In the genomic region with DNA sequence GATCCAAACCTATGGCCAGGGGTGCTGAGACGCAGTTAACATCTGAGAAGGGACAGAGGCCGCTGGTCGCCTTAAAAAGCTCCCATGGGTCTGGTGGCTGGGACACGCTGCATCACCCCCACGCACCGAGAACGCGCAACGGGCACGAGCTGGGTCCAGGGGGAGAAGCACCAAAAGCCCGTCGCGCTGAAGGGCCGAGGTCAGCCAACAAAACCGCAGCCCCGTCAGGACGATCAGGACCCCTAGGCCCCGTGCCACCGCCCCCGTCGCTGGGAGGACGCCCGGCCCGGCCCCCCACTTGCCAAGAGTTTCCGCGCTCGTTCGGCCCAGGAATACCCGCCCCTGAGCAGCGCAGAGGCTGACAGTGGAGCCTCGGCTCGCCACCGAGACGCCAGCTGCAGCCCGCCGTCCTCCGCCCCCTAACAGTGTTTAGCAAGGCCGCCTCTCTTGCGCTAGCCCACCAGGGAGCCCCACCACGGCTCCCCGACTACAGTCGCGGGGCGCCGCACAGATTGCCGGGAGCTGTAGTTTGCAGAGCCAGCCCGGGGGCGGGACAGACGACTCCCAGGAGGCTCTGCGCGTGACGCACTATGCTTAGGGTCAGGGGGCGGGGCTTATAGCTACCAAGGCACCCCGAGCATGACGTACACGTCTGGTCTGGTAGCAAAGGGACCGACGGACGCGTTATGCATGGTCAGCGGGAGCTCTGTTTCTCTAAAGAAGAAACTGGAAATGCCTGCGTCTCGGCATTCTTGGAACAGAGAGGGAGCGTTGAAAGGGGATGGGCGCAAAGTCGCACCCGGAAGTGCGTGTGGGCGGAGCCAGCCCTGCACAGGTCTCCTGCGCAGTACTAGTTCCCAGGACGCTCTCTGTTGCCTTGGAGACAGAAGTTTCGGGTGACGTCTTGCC, we compare ENCODE assay signal across 8 mouse cellular contexts. TPM values are rescaled to one million over a fixed set of nuclear protein-coding genes. Genes with fewer than 3 reads are reported as not detected.
DNase-seq lines count a peak whose midpoint lies in the region; ATAC-seq and TF ChIP-seq lines count a peak whose summit lies in the region.

A gene (minus strand): TSS at position 510 of the 909 bp plus-strand sequence.

- peak within 1 kb of the TSS; percentile 94 for H3K4me2 ChIP-seq in forebrain, embryonic 16.5 days (ENCODE audit: low read length)
- H3K4me2 ChIP-seq in lung, embryonic 14.5 days = peak within 1 kb of the TSS; percentile 69

- peak; percentile 93 for DNase-seq in G1E (ENCODE audit: low spot score)
- peak; percentile 97 to 98 for DNase-seq in cerebellum, adult 18-20 months
- peak; percentile 95 to 98 for DNase-seq in heart, postnatal 36 days
- DNase-seq in layer of hippocampus, adult 2 months (ENCODE audit: low spot score in 2 of 2) = peak; percentile 97
- DNase-seq in lung, embryonic 14.5 days = peak; percentile 98
- DNase-seq in thymus, adult 2 months = peak; percentile 97

- H3K9ac ChIP-seq in forebrain, embryonic 16.5 days (replicated peaks; ENCODE audit: low read depth, low read length) = peak within 1 kb of the TSS; percentile 88
- peak within 1 kb of the TSS; percentile 80 for H3K9ac ChIP-seq in lung, embryonic 14.5 days

- H3K36me3 ChIP-seq in G1E (replicated peaks) = peaks cover 22% of the 10 kb centered on the region
- H3K36me3 ChIP-seq in forebrain, embryonic 16.5 days (ENCODE audit: control insufficient read depth, insufficient read depth) = 0 out of 2 replicates have a peak, but pooled peaks cover 5% of the 10 kb centered on the region
- peaks cover 6% of the 10 kb centered on the region; the same call in 1 of the 2 replicates for H3K36me3 ChIP-seq in lung, embryonic 14.5 days (ENCODE audit: insufficient read depth)
- no peaks in the 10 kb centered on the region for H3K36me3 ChIP-seq in thymus, adult 2 months (ENCODE audit: control insufficient read depth, insufficient read depth, low read length)

- H3K9me3 ChIP-seq in G1E (replicated peaks) = no peaks in the 10 kb centered on the region
- no peaks in the 10 kb centered on the region for H3K9me3 ChIP-seq in forebrain, embryonic 16.5 days (ENCODE audit: control insufficient read depth, low read length)
- H3K9me3 ChIP-seq in lung, embryonic 14.5 days (ENCODE audit: low read depth, low read length) = no peaks in the 10 kb centered on the region

- no peak for TF ChIP-seq CTCF in G1E (IDR thresholded peaks at IDR 0.05; ENCODE audit: low read depth, low read length)
- 0 out of 2 replicates have a peak, but pooled peaks have one; percentile 5 for TF ChIP-seq CTCF in layer of hippocampus, adult 2 months (conservative IDR thresholded peaks at IDR 0.05)
- no peak for TF ChIP-seq CTCF in lung, embryonic 14.5 days (IDR thresholded peaks at IDR 0.05; ENCODE audit: low read depth)
- no peak for TF ChIP-seq CTCF in olfactory bulb, adult 2 months (IDR thresholded peaks at IDR 0.05; ENCODE audit: insufficient read depth, low read depth, low read length)
- peak; percentile 53; the same call in 1 of the 2 replicates for TF ChIP-seq CTCF in thymus, adult 2 months (IDR thresholded peaks at IDR 0.05; ENCODE audit: borderline replicate concordance, control insufficient read depth, extremely low read depth, insufficient read depth, low read length, poor library complexity)

- H3K4me1 ChIP-seq in G1E (ENCODE audit: insufficient read depth, low read depth, low read length) = peaks cover 23% of the 10 kb centered on the region
- H3K4me1 ChIP-seq in forebrain, embryonic 16.5 days (replicated peaks; ENCODE audit: control insufficient read depth, insufficient read depth, low read length) = peaks cover 20% of the 10 kb centered on the region
- H3K4me1 ChIP-seq in lung, embryonic 14.5 days (ENCODE audit: insufficient read depth) = no peaks in the 10 kb centered on the region
- no peaks in the 10 kb centered on the region for H3K4me1 ChIP-seq in olfactory bulb, adult 2 months (ENCODE audit: control insufficient read depth, insufficient read depth, low read length)
- H3K4me1 ChIP-seq in thymus, adult 2 months (replicated peaks; ENCODE audit: control insufficient read depth, insufficient read depth, low read length) = peaks cover 5% of the 10 kb centered on the region

- peak; percentile 35; the same call in 1 of the 2 replicates for TF ChIP-seq POLR2A in olfactory bulb, adult 2 months (IDR thresholded peaks at IDR 0.05; ENCODE audit: insufficient read depth, low read depth, low read length)
- TF ChIP-seq POLR2A in thymus, adult 2 months (IDR thresholded peaks at IDR 0.05; ENCODE audit: control insufficient read depth, extremely low read depth, insufficient read depth, low read length, poor library complexity) = peak; percentile 74

- 0 out of 2 replicates have a peak, but pooled peaks cover 2% of the 10 kb centered on the region for H3K27me3 ChIP-seq in G1E (ENCODE audit: insufficient read depth, low read length)
- H3K27me3 ChIP-seq in forebrain, embryonic 16.5 days (replicated peaks; ENCODE audit: control insufficient read depth, insufficient read depth, low read length) = no peaks in the 10 kb centered on the region
- no peaks in the 10 kb centered on the region for H3K27me3 ChIP-seq in lung, embryonic 14.5 days (ENCODE audit: insufficient read depth, low read length)
- H3K27me3 ChIP-seq in thymus, adult 2 months (ENCODE audit: control insufficient read depth, insufficient read depth, low read length) = no peaks in the 10 kb centered on the region

- under 1% methylated on average over 73 of the region's 73 CpGs for WGBS in forebrain, embryonic 16.5 days
- WGBS in lung, embryonic 14.5 days = under 1% methylated on average over 73 of the region's 73 CpGs
- WGBS in olfactory bulb, adult 2 months = under 1% methylated on average over 73 of the region's 73 CpGs
- under 1% methylated on average over 73 of the region's 73 CpGs for WGBS in thymus, adult 2 months

- peak; percentile 99 for ATAC-seq in G1E (ENCODE audit: extremely low read depth, insufficient number of reproducible peaks, low FRiP score, poor library complexity, severe bottlenecking)
- peak; percentile 99 for ATAC-seq in forebrain, embryonic 16.5 days
- peak; percentile 99 for ATAC-seq in lung, embryonic 14.5 days (ENCODE audit: insufficient read depth)

- H3K27ac ChIP-seq in forebrain, embryonic 16.5 days (ENCODE audit: low read length) = peak within 1 kb of the TSS; percentile 63
- peak within 1 kb of the TSS; percentile 97 for H3K27ac ChIP-seq in layer of hippocampus, adult 2 months
- H3K27ac ChIP-seq in lung, embryonic 14.5 days (ENCODE audit: low read depth) = peak within 1 kb of the TSS; percentile 60; the same call in 1 of the 2 replicates
- peak within 1 kb of the TSS; percentile 52 for H3K27ac ChIP-seq in olfactory bulb, adult 2 months (ENCODE audit: insufficient read depth, low read depth, low read length)
- H3K27ac ChIP-seq in thymus, adult 2 months (ENCODE audit: control insufficient read depth, insufficient read depth, low read length) = no peak within 1 kb of the TSS

- H3K4me3 ChIP-seq in G1E (ENCODE audit: low read depth, low read length) = peak within 1 kb of the TSS; percentile 92
- peak within 1 kb of the TSS; percentile 67 for H3K4me3 ChIP-seq in forebrain, embryonic 16.5 days (replicated peaks; ENCODE audit: low read length)
- H3K4me3 ChIP-seq in layer of hippocampus, adult 2 months = peak within 1 kb of the TSS; percentile 66
- H3K4me3 ChIP-seq in lung, embryonic 14.5 days (ENCODE audit: low read depth, low read length) = peak within 1 kb of the TSS; percentile 86
- peak within 1 kb of the TSS; percentile 59 for H3K4me3 ChIP-seq in olfactory bulb, adult 2 months (ENCODE audit: insufficient read depth, low read depth, low read length)
- peak within 1 kb of the TSS; percentile 91 for H3K4me3 ChIP-seq in thymus, adult 2 months (ENCODE audit: control insufficient read depth, insufficient read depth, low read length)

- intact Hi-C loops in heart, postnatal 36 days (cut with DNase I) = loop anchor here (5.0 kb wide), 1 partner anchor 42 kb away; no protein-coding TSS in a partner anchor

RNA-seq across cellular contexts. Expression of the gene that starts here (rescaled TPM):
- total RNA-seq in G1E (2014; fragmentation: Nextera tagmentation) (5.8 and 9.6 TPM in 2 replicates), G1E (2017) (16.7 and 17.3 TPM in 2 replicates)
- 36.0 and 36.9 TPM in 2 replicates for polyA plus RNA-seq in G1E (2012)
- 49.8 and 63.1 TPM in 2 replicates for polyA plus RNA-seq in forebrain, embryonic 16.5 days (2015; fragmentation: Nextera tagmentation; extraction: Ambion mirVana)
- total RNA-seq in heart, postnatal 36 days (2021) = 10 to 100 TPM; 25.3 to 29.9 TPM
- 100 to 1,000 TPM; 111 to 114 TPM for total RNA-seq in layer of hippocampus, adult 2 months (2021)
- polyA plus RNA-seq in lung, embryonic 14.5 days (2014; fragmentation: Nextera tagmentation; extraction: Ambion mirVana) = 22.4 and 24.8 TPM in 2 replicates
- polyA plus RNA-seq in olfactory bulb, adult 2 months (2012; ENCODE audit: insufficient read depth, insufficient read length, low replicate concordance, missing spikeins) = not detected in 2 replicates
- polyA plus RNA-seq in thymus, adult 2 months (2012; rRNA removed) = 91.2 and 99.7 TPM in 2 replicates

Comparison
In these comparisons a context has a peak if more than half of its experiments do, and no peak if none do; other contexts are left out.
1. CTCF ChIP-seq: peak in layer of hippocampus, adult 2 months (single experiment) and thymus, adult 2 months (single experiment); none in G1E (single experiment), lung, embryonic 14.5 days (single experiment) and olfactory bulb, adult 2 months (single experiment).
2. Peak in every context shown above with its lines, with median percentiles within 50 percentile points of each other: ATAC-seq, DNase-seq and H3K4me3 ChIP-seq.